Mouse (Mus musculus): ENCODE data around the gene Myl4. TPM values are rescaled to one million over a fixed set of nuclear protein-coding genes. Genes with fewer than 3 reads are reported as not detected.

Myl4 gene
- total and polyA plus RNA-seq, 2 experiments, result 0.45 to 0.65 TPM

- no peak for TF ChIP-seq CTCF (IDR thresholded peaks at IDR 0.05; ENCODE audit: low read depth, low read length)
- no peak for TF ChIP-seq POLR2A (IDR thresholded peaks at IDR 0.05; ENCODE audit: extremely low read depth, insufficient read depth, low read length)
- no peaks in the 10 kb centered on the region for H3K27me3 ChIP-seq (ENCODE audit: control insufficient read depth, insufficient read depth, low read length)
- no peak overlapping the region for H3K4me3 ChIP-seq (ENCODE audit: insufficient read depth, low read depth, low read length)
- H3K79me2 ChIP-seq (ENCODE audit: control insufficient read depth, insufficient read depth, low read length), result no peaks in the 10 kb centered on the region
- H3K36me3 ChIP-seq (ENCODE audit: control insufficient read depth, insufficient read depth, low read length), result no peaks in the 10 kb centered on the region
- no peak overlapping the region for H3K27ac ChIP-seq (replicated peaks; ENCODE audit: insufficient read depth, low read depth, low read length)
- 82% methylated on average over 6 of the region's 6 CpGs for WGBS
- H3K9ac ChIP-seq (ENCODE audit: low read depth, low read length), result no peak overlapping the region
- H3K4me1 ChIP-seq (ENCODE audit: control insufficient read depth, insufficient read depth, low read length), result no peaks in the 10 kb centered on the region
- DNase-seq (ENCODE audit: extremely low read depth, low read depth, low spot score), result no peak
Observed at GRCm38 (mm10) chr11:104580091-104580490, 29.6 kb downstream of the Myl4 start.

DNA sequence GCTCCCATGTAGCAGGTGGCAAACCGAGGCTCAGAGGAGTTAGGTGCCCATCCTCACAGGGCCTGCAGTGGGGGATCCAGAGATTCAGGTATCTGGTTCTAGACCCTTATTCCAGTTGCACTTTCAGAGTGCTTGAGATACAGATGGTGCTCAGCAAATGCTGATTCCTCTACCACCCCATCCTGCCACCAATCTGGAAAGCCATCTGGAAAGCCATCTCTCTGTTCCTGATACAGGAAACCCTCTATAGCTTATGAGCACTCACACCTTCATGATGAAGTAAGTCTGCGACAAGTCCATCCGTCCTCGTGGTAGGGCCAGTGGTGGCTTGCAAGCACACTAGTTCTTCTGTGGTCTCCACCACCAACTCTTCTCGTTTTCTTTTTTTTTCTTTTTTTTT lies 30.1 kb downstream of the Myl4 start:
- Histone ChIP-seq H3K27ac (replicated peaks; ENCODE audit: insufficient read depth, low read depth, low read length) (no peak overlapping the region), H3K4me1 (ENCODE audit: control insufficient read depth, insufficient read depth, low read length) (no peaks in the 10 kb centered on the region), H3K4me3 (ENCODE audit: insufficient read depth, low read depth, low read length) (no peak overlapping the region), H3K9ac (ENCODE audit: low read depth, low read length) (no peak overlapping the region), H3K36me3 (ENCODE audit: control insufficient read depth, insufficient read depth, low read length) (no peaks in the 10 kb centered on the region), H3K27me3 (ENCODE audit: control insufficient read depth, insufficient read depth, low read length) (no peaks in the 10 kb centered on the region), H3K79me2 (ENCODE audit: control insufficient read depth, insufficient read depth, low read length) (no peaks in the 10 kb centered on the region)
- no peak for DNase-seq (ENCODE audit: extremely low read depth, low read depth, low spot score)
- WGBS, result 90% methylated on average over 5 of the region's 5 CpGs
- TF ChIP-seq CTCF (IDR thresholded peaks at IDR 0.05; ENCODE audit: low read depth, low read length) (no peak), POLR2A (IDR thresholded peaks at IDR 0.05; ENCODE audit: extremely low read depth, insufficient read depth, low read length) (no peak)

DNA sequence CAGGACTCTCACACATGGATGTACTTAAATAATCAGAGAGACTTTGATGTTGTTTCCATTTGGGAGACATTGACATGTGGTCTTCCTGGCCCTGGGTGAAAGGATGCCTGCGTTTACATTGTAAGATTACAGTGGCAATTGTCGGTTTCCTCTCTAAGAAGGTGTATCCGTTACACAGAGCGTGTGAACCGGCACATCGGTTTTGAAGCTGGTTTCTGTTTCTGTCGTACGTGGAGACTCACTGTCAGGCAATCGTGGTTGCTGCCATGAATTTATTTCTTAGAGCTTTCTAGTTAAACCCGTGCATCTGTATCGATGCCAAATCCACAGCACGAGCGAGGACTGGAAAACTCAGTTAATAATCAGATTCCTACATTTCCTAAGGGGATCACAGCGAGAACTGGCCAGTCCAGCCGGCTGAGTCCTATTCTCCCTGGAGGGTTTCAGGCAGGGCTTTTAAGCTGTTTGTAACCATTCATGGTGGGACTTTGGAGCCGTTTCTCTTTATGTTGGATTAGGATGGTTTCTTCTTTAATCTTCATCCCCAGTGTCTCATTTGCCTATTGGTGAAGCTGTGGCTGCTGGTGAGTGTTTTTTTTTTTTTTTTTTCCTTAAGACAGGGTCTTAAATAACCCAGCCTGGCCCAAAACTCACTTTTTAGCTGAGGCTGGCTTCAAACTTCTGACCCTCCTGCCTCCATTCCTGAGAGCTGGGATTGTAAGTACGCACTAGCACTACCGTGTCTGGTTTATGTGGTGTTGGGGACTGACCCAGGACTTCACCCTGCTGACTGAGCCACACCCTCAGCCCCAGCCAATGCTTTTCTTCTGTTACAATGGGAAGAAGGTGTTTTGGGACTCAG lies 31.2 kb downstream of the Myl4 start:
- Histone ChIP-seq H3K79me2 (ENCODE audit: control insufficient read depth, insufficient read depth, low read length) (no peaks in the 10 kb centered on the region), H3K36me3 (ENCODE audit: control insufficient read depth, insufficient read depth, low read length) (no peaks in the 10 kb centered on the region), H3K4me3 (ENCODE audit: insufficient read depth, low read depth, low read length) (peak overlapping the region; percentile 23; the same call in 1 of the 2 replicates), H3K4me1 (ENCODE audit: control insufficient read depth, insufficient read depth, low read length) (no peaks in the 10 kb centered on the region), H3K9ac (ENCODE audit: low read depth, low read length) (no peak overlapping the region), H3K27me3 (ENCODE audit: control insufficient read depth, insufficient read depth, low read length) (no peaks in the 10 kb centered on the region), H3K27ac (replicated peaks; ENCODE audit: insufficient read depth, low read depth, low read length) (no peak overlapping the region)
- WGBS, result 71% methylated on average over 18 of the region's 18 CpGs
- no peak for TF ChIP-seq POLR2A (IDR thresholded peaks at IDR 0.05; ENCODE audit: extremely low read depth, insufficient read depth, low read length)
- no peak for TF ChIP-seq CTCF (IDR thresholded peaks at IDR 0.05; ENCODE audit: low read depth, low read length)
- no peak for DNase-seq (ENCODE audit: extremely low read depth, low read depth, low spot score)

GRCm38 (mm10) chr11:104582308-104582606 lies 31.8 kb downstream of the Myl4 start:
- WGBS, result 82% methylated on average over 2 of the region's 2 CpGs
- no peak overlapping the region for H3K27ac ChIP-seq (replicated peaks; ENCODE audit: insufficient read depth, low read depth, low read length)

DNA sequence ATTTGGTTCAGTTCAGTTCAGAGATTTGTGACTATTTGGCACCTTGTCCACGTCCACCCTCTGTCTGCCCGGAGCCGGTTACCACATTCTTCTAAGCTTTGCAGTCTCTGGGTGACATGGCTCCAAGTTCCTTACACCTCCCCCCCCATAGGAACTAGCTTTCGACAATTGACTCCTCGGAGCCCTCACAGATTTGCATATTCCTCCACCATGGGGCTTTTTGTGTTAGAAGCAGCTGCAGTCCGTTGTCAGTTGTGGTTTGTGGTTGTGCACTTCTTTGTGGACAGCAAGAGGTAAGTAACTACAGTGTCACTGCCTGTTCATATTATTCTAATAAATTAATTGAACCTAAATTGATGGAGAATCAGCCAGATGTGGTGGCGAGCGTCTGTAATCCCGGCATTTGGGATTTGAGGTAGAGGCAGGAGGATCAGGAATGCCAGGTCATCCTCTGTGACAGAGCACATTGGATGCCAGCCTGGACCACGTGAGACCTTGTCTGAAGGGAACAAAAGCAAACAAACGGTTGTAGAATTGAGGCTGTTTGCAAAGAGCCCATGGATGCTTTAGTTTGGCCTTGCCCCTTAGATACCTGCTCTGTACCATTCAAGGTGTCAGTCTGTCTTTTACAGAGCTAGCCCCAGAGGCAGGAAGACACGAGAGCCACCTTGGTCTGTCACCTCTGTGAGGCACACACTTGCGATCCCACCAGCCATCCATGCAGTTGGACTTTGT lies 32.3 kb downstream of the Myl4 start:
- Histone ChIP-seq H3K27ac (replicated peaks; ENCODE audit: insufficient read depth, low read depth, low read length) (no peak overlapping the region), H3K36me3 (ENCODE audit: control insufficient read depth, insufficient read depth, low read length) (no peaks in the 10 kb centered on the region), H3K4me3 (ENCODE audit: insufficient read depth, low read depth, low read length) (no peak overlapping the region), H3K27me3 (ENCODE audit: control insufficient read depth, insufficient read depth, low read length) (no peaks in the 10 kb centered on the region), H3K9ac (ENCODE audit: low read depth, low read length) (no peak overlapping the region), H3K4me1 (ENCODE audit: control insufficient read depth, insufficient read depth, low read length) (no peaks in the 10 kb centered on the region), H3K79me2 (ENCODE audit: control insufficient read depth, insufficient read depth, low read length) (no peaks in the 10 kb centered on the region)
- no peak for DNase-seq (ENCODE audit: extremely low read depth, low read depth, low spot score)
- 68% methylated on average over 13 of the region's 13 CpGs for WGBS
- TF ChIP-seq CTCF (IDR thresholded peaks at IDR 0.05; ENCODE audit: low read depth, low read length) (no peak), POLR2A (IDR thresholded peaks at IDR 0.05; ENCODE audit: extremely low read depth, insufficient read depth, low read length) (no peak)

More at GRCm38 (mm10) chr11:104582308-104582606, 31.8 kb downstream of the Myl4 start:
- Histone ChIP-seq H3K4me1 (ENCODE audit: control insufficient read depth, insufficient read depth, low read length) (no peaks in the 10 kb centered on the region), H3K27me3 (ENCODE audit: control insufficient read depth, insufficient read depth, low read length) (no peaks in the 10 kb centered on the region), H3K9ac (ENCODE audit: low read depth, low read length) (no peak overlapping the region), H3K36me3 (ENCODE audit: control insufficient read depth, insufficient read depth, low read length) (no peaks in the 10 kb centered on the region), H3K4me3 (ENCODE audit: insufficient read depth, low read depth, low read length) (no peak overlapping the region), H3K79me2 (ENCODE audit: control insufficient read depth, insufficient read depth, low read length) (no peaks in the 10 kb centered on the region)
- DNase-seq (ENCODE audit: extremely low read depth, low read depth, low spot score), result no peak
- no peak for TF ChIP-seq CTCF (IDR thresholded peaks at IDR 0.05; ENCODE audit: low read depth, low read length)
- TF ChIP-seq POLR2A (IDR thresholded peaks at IDR 0.05; ENCODE audit: extremely low read depth, insufficient read depth, low read length), result no peak

DNA sequence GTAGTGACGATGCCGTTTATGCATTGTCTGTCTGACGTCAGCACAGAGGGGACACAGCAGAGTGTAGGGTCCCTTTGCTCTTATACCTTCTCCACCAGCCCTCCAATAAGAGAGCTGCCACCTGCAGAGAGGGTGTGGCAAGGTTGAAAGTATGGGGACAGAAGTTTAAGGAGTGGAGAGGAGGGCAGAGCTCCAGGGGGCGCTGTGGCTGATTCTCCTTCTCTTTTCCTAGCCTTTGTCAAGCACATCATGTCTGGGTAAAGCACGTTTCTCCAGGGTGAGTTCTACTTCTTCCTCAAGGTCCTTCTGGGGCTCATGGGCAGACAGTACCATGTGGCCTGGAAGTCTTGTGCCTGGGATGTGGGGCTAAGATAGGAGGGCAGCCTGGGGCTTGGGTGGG lies 35.0 kb downstream of the Myl4 start:
- Histone ChIP-seq H3K4me1 (ENCODE audit: control insufficient read depth, insufficient read depth, low read length) (no peaks in the 10 kb centered on the region), H3K27ac (replicated peaks; ENCODE audit: insufficient read depth, low read depth, low read length) (no peak overlapping the region), H3K4me3 (ENCODE audit: insufficient read depth, low read depth, low read length) (no peak overlapping the region), H3K36me3 (ENCODE audit: control insufficient read depth, insufficient read depth, low read length) (no peaks in the 10 kb centered on the region), H3K9ac (ENCODE audit: low read depth, low read length) (no peak overlapping the region), H3K27me3 (ENCODE audit: control insufficient read depth, insufficient read depth, low read length) (no peaks in the 10 kb centered on the region), H3K79me2 (ENCODE audit: control insufficient read depth, insufficient read depth, low read length) (no peaks in the 10 kb centered on the region)
- TF ChIP-seq POLR2A (IDR thresholded peaks at IDR 0.05; ENCODE audit: extremely low read depth, insufficient read depth, low read length) (no peak), CTCF (IDR thresholded peaks at IDR 0.05; ENCODE audit: low read depth, low read length) (no peak)
- no peak for DNase-seq (ENCODE audit: extremely low read depth, low read depth, low spot score)
- WGBS, result 87% methylated on average over 5 of the region's 5 CpGs
